Mouse (Mus musculus): ENCODE measurements around the gene Mfsd7a. TPM values are rescaled to one million over a fixed set of nuclear protein-coding genes. Genes with fewer than 3 reads are reported as not detected.
"Not testable (repeated sequence)": the region's sequence is repeated elsewhere in the genome, so short reads cannot be mapped to it uniquely, and the experiment has no call there.

Mfsd7a gene
- 0.13 and 0.74 TPM in 2 replicates for polyA plus RNA-seq (2015; fragmentation: Nextera tagmentation; extraction: Ambion mirVana)

DNA sequence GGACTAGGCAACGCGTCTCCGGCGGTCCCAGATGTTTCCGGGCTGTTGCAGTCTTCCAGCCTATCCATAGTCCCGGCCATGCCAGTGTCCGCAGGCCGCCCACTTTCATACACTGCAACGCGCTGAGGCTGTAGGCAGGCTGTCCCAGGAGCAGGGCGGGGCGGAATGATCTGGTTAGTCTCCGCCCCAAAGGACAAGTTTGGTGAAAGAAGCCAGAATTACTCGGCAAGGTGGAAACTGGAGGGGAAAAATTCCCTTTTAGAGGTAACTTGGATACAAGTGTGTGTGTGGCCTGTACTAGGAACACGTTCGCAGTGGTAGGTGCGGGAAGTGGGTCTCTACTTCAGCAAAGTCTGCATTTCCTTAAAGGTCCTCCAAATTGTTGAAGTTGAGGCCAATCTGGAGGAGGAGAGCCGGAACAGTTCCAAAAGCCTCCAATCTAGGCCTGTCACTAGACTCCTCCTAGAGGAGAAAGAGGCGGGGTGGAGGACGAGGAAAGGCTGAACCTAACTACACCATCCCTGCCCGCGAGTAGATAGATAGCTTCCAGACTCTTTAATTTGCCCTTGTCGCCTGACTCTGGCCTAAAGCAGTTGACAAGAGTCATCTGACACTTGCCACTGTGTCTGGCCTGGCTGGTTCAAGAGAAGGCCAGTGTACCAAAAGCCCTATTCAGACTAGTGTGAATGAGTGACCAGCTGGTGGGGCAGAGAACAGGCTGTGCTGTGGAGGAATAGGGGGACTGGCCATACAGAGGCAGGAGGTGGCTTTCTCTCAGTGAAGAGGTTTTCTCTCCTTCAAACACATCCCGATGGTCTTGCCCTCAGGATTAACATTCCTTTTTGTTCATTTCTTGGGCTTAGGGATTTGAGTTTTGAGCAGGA is at the start of gene Mfsd7a:
Gene Mfsd7a (minus strand): TSS at position 107 of the 884 bp plus-strand sequence.
- H3K4me2 ChIP-seq = peak within 1 kb of the TSS; percentile 69
- no peak within 1 kb of the TSS for H3K27ac ChIP-seq
- H3K9me3 ChIP-seq = no peaks in the 10 kb centered on the region
- H3K9ac ChIP-seq = peak within 1 kb of the TSS; percentile 64
- H3K4me1 ChIP-seq = peaks cover 8% of the 10 kb centered on the region; the same call in 1 of the 2 replicates
- ATAC-seq (ENCODE audit: insufficient number of reproducible peaks, insufficient read depth, low FRiP score, low TSS enrichment, low read depth) = peak; percentile 79
- WGBS = 12% methylated on average over 24 of the region's 24 CpGs
- H3K36me3 ChIP-seq = no peaks in the 10 kb centered on the region
- H3K4me3 ChIP-seq = peak within 1 kb of the TSS; percentile 42
- peaks cover 34% of the 10 kb centered on the region for H3K27me3 ChIP-seq

DNA sequence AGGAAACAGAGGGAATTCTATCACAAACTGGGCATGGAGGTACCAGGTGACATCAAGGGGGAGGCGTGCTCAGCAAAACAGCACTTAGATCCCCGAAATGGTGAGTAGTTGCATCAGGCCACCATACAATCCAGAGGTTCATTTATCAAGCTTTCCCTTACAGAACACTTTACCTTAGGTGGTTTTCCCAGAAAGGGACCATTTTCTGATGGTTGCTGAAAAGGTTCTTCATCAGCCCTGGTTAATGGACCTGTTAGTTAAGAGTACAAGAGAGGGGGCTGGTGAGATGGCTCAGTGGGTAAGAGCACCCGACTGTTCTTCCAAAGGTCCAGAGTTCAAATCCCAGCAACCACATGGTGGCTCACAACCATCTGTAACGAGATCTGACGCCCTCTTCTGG is 37.5 kb upstream of the Mfsd7a start:
- not testable (repeated sequence) for ATAC-seq (ENCODE audit: insufficient number of reproducible peaks, insufficient read depth, low FRiP score, low TSS enrichment, low read depth); H3K4me2 ChIP-seq; H3K27ac ChIP-seq; H3K27me3 ChIP-seq; H3K4me3 ChIP-seq; H3K9me3 ChIP-seq; H3K9ac ChIP-seq; H3K4me1 ChIP-seq
- 94% methylated on average over 5 of the region's 5 CpGs for WGBS
- H3K36me3 ChIP-seq = peaks cover 75% of the 10 kb centered on the region

DNA sequence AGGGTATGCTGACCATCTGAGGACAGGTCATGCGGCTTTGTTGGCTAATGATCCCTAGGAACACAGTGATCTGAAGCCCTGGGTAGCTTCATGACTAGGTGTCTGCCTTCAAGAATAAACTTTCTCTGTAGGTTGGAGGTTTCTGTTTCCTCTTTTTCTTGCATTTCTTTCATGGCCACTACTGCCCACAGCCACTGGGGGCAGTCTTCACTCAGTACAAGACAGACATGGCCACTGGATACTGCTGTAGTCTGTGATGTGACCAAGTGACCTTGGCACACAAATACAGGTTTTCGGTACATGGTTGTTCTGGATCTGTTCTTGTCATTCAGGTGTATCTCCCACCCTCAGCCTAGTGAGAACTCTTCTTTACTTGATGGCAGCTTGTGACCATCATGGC is 36.5 kb upstream of the Mfsd7a start:
- no peaks in the 10 kb centered on the region for H3K4me1 ChIP-seq
- ATAC-seq (ENCODE audit: insufficient number of reproducible peaks, insufficient read depth, low FRiP score, low TSS enrichment, low read depth) = no peak

DNA sequence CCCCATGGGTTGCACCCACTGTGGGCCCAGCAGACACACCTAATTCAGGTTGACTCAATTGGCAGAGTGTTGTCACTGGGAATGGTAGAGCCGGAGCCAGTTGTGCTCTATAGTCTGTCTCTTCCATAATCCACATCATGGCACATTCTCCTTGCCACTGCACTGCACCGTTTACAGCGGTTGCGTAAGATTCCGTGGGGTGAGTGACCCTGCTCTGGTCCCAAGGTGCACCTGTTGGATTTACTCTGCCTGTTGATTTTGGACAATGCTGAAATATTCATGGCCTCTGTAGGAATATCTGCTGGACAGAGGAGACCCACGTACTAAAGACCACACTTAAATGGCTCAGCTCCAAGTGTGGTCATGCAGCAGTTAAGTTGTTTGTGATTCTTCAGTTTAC is 34.3 kb upstream of the Mfsd7a start:
- peaks cover 63% of the 10 kb centered on the region for H3K36me3 ChIP-seq
- H3K4me3 ChIP-seq = no peak overlapping the region
- no peak overlapping the region for H3K9ac ChIP-seq
- WGBS = 94% methylated on average over 6 of the region's 6 CpGs
- H3K4me1 ChIP-seq = no peaks in the 10 kb centered on the region
- no peak for ATAC-seq (ENCODE audit: insufficient number of reproducible peaks, insufficient read depth, low FRiP score, low TSS enrichment, low read depth)
- H3K4me2 ChIP-seq = no peak overlapping the region
- H3K27ac ChIP-seq = no peak overlapping the region
- no peaks in the 10 kb centered on the region for H3K9me3 ChIP-seq
- H3K27me3 ChIP-seq = no peaks in the 10 kb centered on the region

More for the DNA sequence above, 36.5 kb upstream of the Mfsd7a start:
- WGBS = 91% methylated on average over 2 of the region's 2 CpGs
- Histone ChIP-seq H3K4me3 (no peak overlapping the region), H3K27ac (no peak overlapping the region), H3K4me2 (no peak overlapping the region), H3K9me3 (no peaks in the 10 kb centered on the region), H3K36me3 (peaks cover 67% of the 10 kb centered on the region), H3K27me3 (no peaks in the 10 kb centered on the region), H3K9ac (no peak overlapping the region)

DNA sequence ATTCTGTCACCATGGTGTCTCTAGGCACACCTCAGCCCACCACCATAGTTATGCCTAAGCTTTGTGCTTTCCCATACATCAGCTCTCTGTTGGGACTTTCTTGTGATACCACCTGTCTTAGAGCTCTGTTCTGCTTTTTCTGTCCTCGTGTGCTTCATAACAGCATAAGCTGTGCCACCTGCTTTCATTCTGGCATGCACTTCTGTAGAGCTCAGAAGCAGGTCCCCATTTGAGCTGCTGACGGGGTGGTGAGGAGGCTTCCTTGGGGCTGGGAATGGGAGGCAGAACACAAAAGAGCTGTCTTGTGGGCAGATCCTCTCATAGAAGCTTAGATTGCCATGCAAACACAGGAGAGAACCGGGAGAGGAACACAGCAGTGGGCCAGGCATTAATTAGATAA is 27.3 kb upstream of the Mfsd7a start:
- 93% methylated on average over 3 of the region's 3 CpGs for WGBS
- Histone ChIP-seq H3K9ac (no peak overlapping the region), H3K9me3 (no peaks in the 10 kb centered on the region), H3K36me3 (peaks cover 83% of the 10 kb centered on the region), H3K4me1 (no peaks in the 10 kb centered on the region), H3K27me3 (no peaks in the 10 kb centered on the region), H3K4me3 (no peak overlapping the region), H3K4me2 (no peak overlapping the region), H3K27ac (no peak overlapping the region)
- ATAC-seq (ENCODE audit: insufficient number of reproducible peaks, insufficient read depth, low FRiP score, low TSS enrichment, low read depth) = no peak

DNA sequence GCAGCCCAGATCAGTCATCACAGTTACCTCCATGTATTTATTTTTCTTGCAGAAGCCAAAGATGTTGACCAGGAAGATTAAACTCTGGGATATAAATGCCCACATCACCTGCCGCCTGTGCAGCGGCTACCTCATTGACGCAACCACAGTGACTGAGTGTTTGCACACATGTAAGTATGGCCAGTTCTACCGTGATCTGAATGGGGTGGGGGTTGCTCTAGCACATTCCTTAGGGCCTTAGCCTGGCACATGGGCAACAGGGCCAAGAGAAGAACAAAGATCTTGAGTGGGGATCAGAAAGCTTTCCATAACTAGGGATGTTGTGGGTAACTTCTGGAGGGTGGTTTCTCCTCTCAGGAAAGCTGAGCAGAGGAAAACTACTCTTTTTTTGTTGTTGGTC is 25.0 kb upstream of the Mfsd7a start:
- Histone ChIP-seq H3K27ac (no peak overlapping the region), H3K36me3 (peaks cover 73% of the 10 kb centered on the region), H3K9ac (no peak overlapping the region), H3K27me3 (no peaks in the 10 kb centered on the region), H3K4me3 (no peak overlapping the region), H3K4me2 (no peak overlapping the region), H3K9me3 (no peaks in the 10 kb centered on the region), H3K4me1 (no peaks in the 10 kb centered on the region)
- ATAC-seq (ENCODE audit: insufficient number of reproducible peaks, insufficient read depth, low FRiP score, low TSS enrichment, low read depth) = no peak
- WGBS = 89% methylated on average over 4 of the region's 4 CpGs

DNA sequence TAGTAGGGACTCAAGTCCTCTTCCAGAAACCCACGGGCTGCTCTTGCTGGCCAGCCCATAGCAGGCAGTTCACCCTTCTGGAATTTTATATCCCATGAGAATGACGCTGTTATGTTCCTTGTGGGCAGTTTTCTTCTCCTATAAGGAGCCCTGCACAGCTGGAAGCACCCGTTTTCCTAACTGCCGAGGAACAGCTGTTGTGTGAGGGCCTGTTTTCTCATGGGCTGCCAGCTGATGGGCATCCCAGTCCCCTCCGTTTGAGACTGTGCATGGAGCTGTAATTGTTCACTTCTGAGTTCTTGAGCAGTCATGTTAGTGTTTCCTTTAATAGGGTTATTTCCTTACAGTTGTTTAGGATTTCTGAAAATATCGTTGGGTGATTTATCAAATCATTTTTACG is 20.9 kb upstream of the Mfsd7a start:
- Histone ChIP-seq H3K4me2 (no peak overlapping the region), H3K27ac (no peak overlapping the region), H3K27me3 (no peaks in the 10 kb centered on the region), H3K4me1 (peaks cover 8% of the 10 kb centered on the region; the same call in 1 of the 2 replicates), H3K4me3 (no peak overlapping the region), H3K9ac (no peak overlapping the region), H3K36me3 (peaks cover 49% of the 10 kb centered on the region), H3K9me3 (no peaks in the 10 kb centered on the region)
- WGBS = 70% methylated on average over 7 of the region's 7 CpGs
- ATAC-seq (ENCODE audit: insufficient number of reproducible peaks, insufficient read depth, low FRiP score, low TSS enrichment, low read depth) = no peak

DNA sequence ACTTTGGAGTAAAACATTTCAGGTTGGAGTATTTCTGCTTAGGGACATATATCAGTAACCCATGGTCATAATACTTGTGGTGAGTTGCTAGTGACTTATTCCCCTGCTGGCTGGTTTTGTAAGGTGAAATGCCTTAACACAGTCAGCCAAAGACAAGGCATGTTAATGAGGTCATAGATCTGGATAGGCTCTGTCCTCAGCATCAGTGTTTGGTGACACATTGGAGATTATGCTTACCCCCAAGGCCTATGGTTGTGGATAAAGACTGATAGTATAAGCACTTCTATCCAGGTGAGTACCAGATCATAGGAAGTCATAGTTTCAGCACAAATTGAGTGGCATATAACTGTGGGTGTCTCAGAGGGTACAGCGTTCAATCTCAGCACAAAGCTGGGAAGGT is 18.0 kb upstream of the Mfsd7a start:
- no peak overlapping the region for H3K27ac ChIP-seq
- 94% methylated on average over 1 of the region's 1 CpGs for WGBS
- H3K4me1 ChIP-seq = peaks cover 30% of the 10 kb centered on the region

DNA sequence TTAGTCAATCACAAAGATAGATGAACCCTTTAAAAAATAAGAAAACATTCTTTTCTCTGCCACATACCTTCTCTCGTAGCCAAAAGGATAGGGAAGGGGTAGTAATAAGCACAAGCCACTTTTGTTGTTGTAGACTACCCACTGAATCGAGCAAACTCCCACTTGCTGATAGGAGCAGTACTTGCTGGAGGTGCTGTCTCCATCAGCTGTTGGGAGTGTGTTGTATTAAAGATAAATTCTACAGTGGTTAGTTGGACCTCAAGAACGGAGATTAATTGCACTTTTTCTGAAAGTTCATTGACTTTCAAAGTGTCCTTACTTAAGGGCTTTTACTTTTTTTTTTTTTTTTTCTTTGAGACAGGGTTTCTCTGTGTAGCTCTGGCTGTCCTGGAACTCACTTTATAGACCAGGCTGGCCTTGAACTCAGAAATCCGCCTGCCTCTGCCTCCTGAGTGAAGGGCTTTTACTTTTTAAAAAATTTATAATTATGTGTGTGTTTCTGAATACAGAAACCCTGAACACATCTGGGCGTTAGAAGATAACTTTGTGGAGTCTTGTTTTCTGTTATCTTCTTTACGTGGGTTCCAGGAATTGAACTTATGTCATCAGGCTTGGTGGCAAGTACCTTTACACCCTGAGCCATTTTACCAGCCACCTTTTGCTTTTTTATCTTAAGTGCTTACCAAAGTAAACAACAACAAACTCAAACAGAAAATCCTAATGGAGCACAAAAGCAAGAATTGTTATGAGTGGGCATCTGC is 16.6 kb upstream of the Mfsd7a start:
- Histone ChIP-seq H3K27me3 (no peaks in the 10 kb centered on the region), H3K9me3 (no peaks in the 10 kb centered on the region), H3K4me1 (peaks cover 34% of the 10 kb centered on the region), H3K9ac (no peak overlapping the region), H3K4me2 (no peak overlapping the region), H3K36me3 (peaks cover 15% of the 10 kb centered on the region; the same call in 1 of the 2 replicates), H3K4me3 (no peak overlapping the region), H3K27ac (no peak overlapping the region)
- no peak for ATAC-seq (ENCODE audit: insufficient number of reproducible peaks, insufficient read depth, low FRiP score, low TSS enrichment, low read depth)
- 90% methylated on average over 6 of the region's 6 CpGs for WGBS

More for the DNA sequence above, 18.0 kb upstream of the Mfsd7a start:
- Histone ChIP-seq H3K4me3 (no peak overlapping the region), H3K9ac (no peak overlapping the region), H3K36me3 (peaks cover 19% of the 10 kb centered on the region), H3K4me2 (no peak overlapping the region), H3K27me3 (no peaks in the 10 kb centered on the region), H3K9me3 (no peaks in the 10 kb centered on the region)
- ATAC-seq (ENCODE audit: insufficient number of reproducible peaks, insufficient read depth, low FRiP score, low TSS enrichment, low read depth) = no peak

DNA sequence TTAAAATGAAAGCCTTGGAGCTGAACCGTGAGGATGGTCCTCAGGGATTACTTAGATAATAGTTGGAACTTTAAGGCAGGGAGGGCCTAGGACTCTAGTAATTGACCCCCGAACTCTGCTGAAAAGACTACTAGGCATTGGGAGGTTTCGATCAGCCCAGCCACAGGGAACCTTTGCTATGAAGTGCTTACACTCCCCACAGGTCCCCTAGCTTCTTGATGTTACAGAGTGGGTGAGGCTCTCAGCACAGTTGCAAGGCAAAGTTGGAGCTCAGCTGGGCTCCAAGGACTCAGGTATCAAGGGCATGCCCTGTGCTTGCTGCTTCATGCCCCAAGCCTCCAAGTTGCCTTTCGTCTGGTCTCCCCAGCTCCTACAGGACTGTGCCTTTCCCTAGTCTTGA is 13.8 kb upstream of the Mfsd7a start:
- H3K27ac ChIP-seq = peak overlapping the region; percentile 81
- ATAC-seq (ENCODE audit: insufficient number of reproducible peaks, insufficient read depth, low FRiP score, low TSS enrichment, low read depth) = no peak
- 35% methylated on average over 4 of the region's 4 CpGs for WGBS
- H3K4me1 ChIP-seq = peaks cover 34% of the 10 kb centered on the region
- peak overlapping the region; percentile 99 for H3K9ac ChIP-seq
- H3K36me3 ChIP-seq = 0 out of 2 replicates have a peak, but pooled peaks cover 11% of the 10 kb centered on the region
- 0 out of 2 replicates have a peak, but pooled peaks cover 9% of the 10 kb centered on the region for H3K27me3 ChIP-seq
- H3K9me3 ChIP-seq = no peaks in the 10 kb centered on the region
- H3K4me2 ChIP-seq = peak overlapping the region; percentile 99
- peak overlapping the region; percentile 94 for H3K4me3 ChIP-seq

DNA sequence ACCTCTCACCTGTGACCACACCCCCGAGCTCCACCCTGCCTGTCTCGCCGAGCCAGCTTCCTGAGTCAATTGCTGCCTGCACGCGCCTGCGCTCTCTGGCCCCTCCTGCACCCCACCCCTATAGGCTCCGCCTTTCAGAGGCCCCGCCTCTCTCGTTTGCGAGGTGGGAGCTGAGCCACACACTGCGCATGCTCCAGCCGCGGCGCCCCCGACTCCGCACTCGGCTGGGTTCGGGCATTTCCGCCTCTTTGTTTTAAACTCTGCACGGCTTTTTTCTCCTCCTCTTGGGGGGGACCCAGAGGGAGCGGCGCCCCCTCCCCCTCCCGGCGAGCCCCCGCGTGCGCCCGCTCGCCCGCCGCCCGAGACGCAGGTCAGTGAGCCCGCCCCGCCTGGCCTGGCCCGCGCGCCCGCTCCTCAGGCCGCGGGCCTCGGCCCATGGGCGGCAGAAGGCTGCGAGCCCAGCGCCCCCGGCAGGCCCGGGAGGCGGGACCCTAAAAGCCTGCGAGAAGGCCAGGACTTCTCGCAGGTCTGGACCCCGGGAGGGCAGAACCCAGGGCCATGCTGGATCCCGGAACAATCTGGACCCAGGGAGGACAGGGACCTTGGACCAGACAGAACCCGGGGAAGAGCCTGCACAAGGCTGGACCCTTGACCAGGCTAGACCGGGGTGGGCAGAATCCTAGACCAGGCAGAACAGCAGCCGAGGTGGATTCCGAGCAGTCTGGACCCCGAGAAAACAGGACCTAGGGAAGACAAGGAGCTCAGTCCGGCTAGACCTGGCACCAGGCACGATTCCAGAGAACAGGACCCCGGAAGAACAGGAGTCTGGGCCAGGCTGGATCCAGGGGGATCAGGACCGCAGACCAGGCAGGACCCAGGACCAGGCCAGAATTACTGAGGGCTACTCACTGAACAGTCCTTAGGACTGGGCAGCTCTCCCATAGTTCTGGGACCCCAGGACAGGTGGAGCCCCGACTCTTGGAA is 12.7 kb upstream of the Mfsd7a start, which contains the start of gene Pcgf3:
Gene Pcgf3 (plus strand): TSS at position 151 of the 984 bp plus-strand sequence.
- 0 out of 2 replicates have a peak, but pooled peaks cover 9% of the 10 kb centered on the region for H3K27me3 ChIP-seq
- WGBS = under 1% methylated on average over 62 of the region's 62 CpGs
- peak within 1 kb of the TSS; percentile 81 for H3K27ac ChIP-seq
- H3K9ac ChIP-seq = peak within 1 kb of the TSS; percentile 99
- peaks cover 34% of the 10 kb centered on the region for H3K4me1 ChIP-seq
- no peaks in the 10 kb centered on the region for H3K9me3 ChIP-seq
- peak within 1 kb of the TSS; percentile 94 for H3K4me3 ChIP-seq
- ATAC-seq (ENCODE audit: insufficient number of reproducible peaks, insufficient read depth, low FRiP score, low TSS enrichment, low read depth) = peak; percentile 99
- peak within 1 kb of the TSS; percentile 99 for H3K4me2 ChIP-seq
- 0 out of 2 replicates have a peak, but pooled peaks cover 2% of the 10 kb centered on the region for H3K36me3 ChIP-seq

Measured in embryonic facial prominence, embryonic 13.5 days (tissue).